Mouse (Mus musculus): Measurements from ENCODE around the gene Lmf2. TPM values are rescaled to one million over a fixed set of nuclear protein-coding genes. Genes with fewer than 3 reads are reported as not detected.

Lmf2 gene
- polyA plus RNA-seq, 1 experiment from 2014 or later, result 43.7 TPM

GRCm38 (mm10) chr15:89384617-89385016 is 29.2 kb upstream of the Lmf2 start, which contains the start of gene Klhdc7b:
Gene Klhdc7b (plus strand): TSS chr15:89384917.
- DNase-seq (ENCODE audit: low spot score) (no peak), ATAC-seq (replicated peaks; ENCODE audit: low FRiP score) (no peak)
- Histone ChIP-seq H3K4me1 (replicated peaks; ENCODE audit: control insufficient read depth, insufficient read depth, low read length) (no peaks in the 10 kb centered on the region), H3K4me2 (ENCODE audit: low read depth, low read length, severe bottlenecking) (no peak within 1 kb of the TSS), H3K4me3 (ENCODE audit: low read depth, low read length) (no peak within 1 kb of the TSS), H3K9me3 (ENCODE audit: control insufficient read depth, low read length) (no peaks in the 10 kb centered on the region), H3K27me3 (ENCODE audit: control insufficient read depth, insufficient read depth, low read length) (peaks cover 6% of the 10 kb centered on the region), H3K9ac (ENCODE audit: low read length) (no peak within 1 kb of the TSS; the same call in 1 of the 2 replicates), H3K36me3 (ENCODE audit: control insufficient read depth, insufficient read depth, low read length) (no peaks in the 10 kb centered on the region), H3K27ac (ENCODE audit: low read depth, low read length) (no peak within 1 kb of the TSS)
- 89% methylated on average over 7 of the region's 7 CpGs for WGBS

- ATAC-seq (replicated peaks; ENCODE audit: low FRiP score), result no peak
- Histone ChIP-seq H3K4me3 (ENCODE audit: low read depth, low read length) (peak overlapping the region; percentile 35), H3K4me2 (ENCODE audit: low read depth, low read length, severe bottlenecking) (peak overlapping the region; percentile 68), H3K9me3 (ENCODE audit: control insufficient read depth, low read length) (no peaks in the 10 kb centered on the region), H3K27me3 (ENCODE audit: control insufficient read depth, insufficient read depth, low read length) (peaks cover 42% of the 10 kb centered on the region), H3K9ac (ENCODE audit: low read length) (no peak overlapping the region), H3K4me1 (replicated peaks; ENCODE audit: control insufficient read depth, insufficient read depth, low read length) (peaks cover 9% of the 10 kb centered on the region), H3K36me3 (ENCODE audit: control insufficient read depth, insufficient read depth, low read length) (no peaks in the 10 kb centered on the region), H3K27ac (ENCODE audit: low read depth, low read length) (no peak overlapping the region)
- no peak for DNase-seq (ENCODE audit: low spot score)
- WGBS, result 11% methylated on average over 10 of the region's 10 CpGs
Measured at GRCm38 (mm10) chr15:89379429-89379828, 24.0 kb upstream of the Lmf2 start.

GRCm38 (mm10) chr15:89378831-89379401 is 23.5 kb upstream of the Lmf2 start, which contains the start of gene Odf3b:
Gene Odf3b (minus strand): TSS chr15:89379282.
- under 1% methylated on average over 33 of the region's 33 CpGs for WGBS
- Histone ChIP-seq H3K36me3 (ENCODE audit: control insufficient read depth, insufficient read depth, low read length) (no peaks in the 10 kb centered on the region), H3K4me1 (replicated peaks; ENCODE audit: control insufficient read depth, insufficient read depth, low read length) (peaks cover 13% of the 10 kb centered on the region), H3K9ac (ENCODE audit: low read length) (peak within 1 kb of the TSS; percentile 43; the same call in 1 of the 2 replicates), H3K4me2 (ENCODE audit: low read depth, low read length, severe bottlenecking) (peak within 1 kb of the TSS; percentile 68), H3K4me3 (ENCODE audit: low read depth, low read length) (peak within 1 kb of the TSS; percentile 35), H3K27me3 (ENCODE audit: control insufficient read depth, insufficient read depth, low read length) (peaks cover 42% of the 10 kb centered on the region), H3K9me3 (ENCODE audit: control insufficient read depth, low read length) (no peaks in the 10 kb centered on the region), H3K27ac (ENCODE audit: low read depth, low read length) (no peak within 1 kb of the TSS)
- no peak for DNase-seq (ENCODE audit: low spot score)
- ATAC-seq (replicated peaks; ENCODE audit: low FRiP score), result no peak

GRCm38 (mm10) chr15:89377938-89378828 is 22.7 kb upstream of the Lmf2 start:
- 12% methylated on average over 46 of the region's 46 CpGs for WGBS
- Histone ChIP-seq H3K27ac (ENCODE audit: low read depth, low read length) (no peak overlapping the region), H3K9ac (ENCODE audit: low read length) (peak overlapping the region; percentile 43; the same call in 1 of the 2 replicates), H3K27me3 (ENCODE audit: control insufficient read depth, insufficient read depth, low read length) (peaks cover 42% of the 10 kb centered on the region), H3K4me3 (ENCODE audit: low read depth, low read length) (peak overlapping the region; percentile 35), H3K9me3 (ENCODE audit: control insufficient read depth, low read length) (no peaks in the 10 kb centered on the region), H3K4me1 (replicated peaks; ENCODE audit: control insufficient read depth, insufficient read depth, low read length) (peaks cover 13% of the 10 kb centered on the region), H3K36me3 (ENCODE audit: control insufficient read depth, insufficient read depth, low read length) (no peaks in the 10 kb centered on the region), H3K4me2 (ENCODE audit: low read depth, low read length, severe bottlenecking) (peak overlapping the region; percentile 68)
- ATAC-seq (replicated peaks; ENCODE audit: low FRiP score) (no peak), DNase-seq (ENCODE audit: low spot score) (no peak)

- ATAC-seq (replicated peaks; ENCODE audit: low FRiP score), result no peak
- H3K27ac ChIP-seq (ENCODE audit: low read depth, low read length), result no peak overlapping the region
- peaks cover 42% of the 10 kb centered on the region for H3K27me3 ChIP-seq (ENCODE audit: control insufficient read depth, insufficient read depth, low read length)
- no peaks in the 10 kb centered on the region for H3K9me3 ChIP-seq (ENCODE audit: control insufficient read depth, low read length)
- H3K9ac ChIP-seq (ENCODE audit: low read length), result no peak overlapping the region
- H3K4me2 ChIP-seq (ENCODE audit: low read depth, low read length, severe bottlenecking), result no peak overlapping the region
- no peak overlapping the region for H3K4me3 ChIP-seq (ENCODE audit: low read depth, low read length)
- peaks cover 13% of the 10 kb centered on the region for H3K4me1 ChIP-seq (replicated peaks; ENCODE audit: control insufficient read depth, insufficient read depth, low read length)
- no peak for DNase-seq (ENCODE audit: low spot score)
- WGBS, result 7% methylated on average over 18 of the region's 18 CpGs
- H3K36me3 ChIP-seq (ENCODE audit: control insufficient read depth, insufficient read depth, low read length), result no peaks in the 10 kb centered on the region
Measured at GRCm38 (mm10) chr15:89377362-89377761, 21.9 kb upstream of the Lmf2 start.

GRCm38 (mm10) chr15:89376957-89377356 is 21.5 kb upstream of the Lmf2 start, which contains the start of gene Tymp:
Gene Tymp (minus strand): TSS chr15:89377039.
- H3K4me1 ChIP-seq (replicated peaks; ENCODE audit: control insufficient read depth, insufficient read depth, low read length), result peaks cover 13% of the 10 kb centered on the region
- H3K9ac ChIP-seq (ENCODE audit: low read length), result no peak within 1 kb of the TSS
- H3K4me3 ChIP-seq (ENCODE audit: low read depth, low read length), result no peak within 1 kb of the TSS
- no peak within 1 kb of the TSS for H3K4me2 ChIP-seq (ENCODE audit: low read depth, low read length, severe bottlenecking)
- no peak within 1 kb of the TSS for H3K27ac ChIP-seq (ENCODE audit: low read depth, low read length)
- H3K27me3 ChIP-seq (ENCODE audit: control insufficient read depth, insufficient read depth, low read length), result peaks cover 42% of the 10 kb centered on the region
- no peaks in the 10 kb centered on the region for H3K9me3 ChIP-seq (ENCODE audit: control insufficient read depth, low read length)
- H3K36me3 ChIP-seq (ENCODE audit: control insufficient read depth, insufficient read depth, low read length), result peaks cover 1% of the 10 kb centered on the region; the same call in 1 of the 2 replicates
- 16% methylated on average over 16 of the region's 16 CpGs for WGBS
- DNase-seq (ENCODE audit: low spot score) (no peak), ATAC-seq (replicated peaks; ENCODE audit: low FRiP score) (no peak)

- H3K4me3 ChIP-seq (ENCODE audit: low read depth, low read length), result no peak overlapping the region
- peaks cover 42% of the 10 kb centered on the region for H3K27me3 ChIP-seq (ENCODE audit: control insufficient read depth, insufficient read depth, low read length)
- H3K9ac ChIP-seq (ENCODE audit: low read length), result no peak overlapping the region
- DNase-seq (ENCODE audit: low spot score) (no peak), ATAC-seq (replicated peaks; ENCODE audit: low FRiP score) (no peak)
- no peaks in the 10 kb centered on the region for H3K9me3 ChIP-seq (ENCODE audit: control insufficient read depth, low read length)
- no peak overlapping the region for H3K27ac ChIP-seq (ENCODE audit: low read depth, low read length)
- WGBS, result 81% methylated on average over 7 of the region's 7 CpGs
- H3K36me3 ChIP-seq (ENCODE audit: control insufficient read depth, insufficient read depth, low read length), result peaks cover 7% of the 10 kb centered on the region; the same call in 1 of the 2 replicates
- H3K4me1 ChIP-seq (replicated peaks; ENCODE audit: control insufficient read depth, insufficient read depth, low read length), result peaks cover 13% of the 10 kb centered on the region
- H3K4me2 ChIP-seq (ENCODE audit: low read depth, low read length, severe bottlenecking), result no peak overlapping the region
Measured at GRCm38 (mm10) chr15:89376040-89376439, 20.6 kb upstream of the Lmf2 start.

- Histone ChIP-seq H3K4me1 (replicated peaks; ENCODE audit: control insufficient read depth, insufficient read depth, low read length) (peaks cover 13% of the 10 kb centered on the region), H3K27ac (ENCODE audit: low read depth, low read length) (no peak overlapping the region), H3K9me3 (ENCODE audit: control insufficient read depth, low read length) (no peaks in the 10 kb centered on the region), H3K36me3 (ENCODE audit: control insufficient read depth, insufficient read depth, low read length) (peaks cover 15% of the 10 kb centered on the region), H3K9ac (ENCODE audit: low read length) (no peak overlapping the region), H3K27me3 (ENCODE audit: control insufficient read depth, insufficient read depth, low read length) (peaks cover 39% of the 10 kb centered on the region), H3K4me2 (ENCODE audit: low read depth, low read length, severe bottlenecking) (no peak overlapping the region), H3K4me3 (ENCODE audit: low read depth, low read length) (no peak overlapping the region)
- DNase-seq (ENCODE audit: low spot score), result peak; percentile 52
- 90% methylated on average over 17 of the region's 17 CpGs for WGBS
- no peak for ATAC-seq (replicated peaks; ENCODE audit: low FRiP score)
Measured at GRCm38 (mm10) chr15:89374801-89375534, 19.5 kb upstream of the Lmf2 start.

Data from forebrain, embryonic 11.5 days (tissue).